21 mouse cellular contexts compared by ENCODE assay signal in genomic region chr11:87299066-87299465, GRCm38 (mm10). TPM values are rescaled to one million over a fixed set of nuclear protein-coding genes. Genes with fewer than 3 reads are reported as not detected.
DNase-seq lines count a peak whose midpoint lies in the region; ATAC-seq and TF ChIP-seq lines count a peak whose summit lies in the region.
"Had no signal": no experiment of that assay in that cellular context is flagged by ENCODE, and none has a peak within 500 bp of the region (broad histone marks: within the 10 kb centered on the region; RNA-seq: fewer than 3 reads in every experiment).

No protein-coding gene starts in this region.

- ATAC-seq in frontal cortex, adult (ENCODE audit: low TSS enrichment), result peak; percentile 54; the same call in 1 of the 2 replicates
- no peak for ATAC-seq in intestine, embryonic 15.5 days
- no peak for ATAC-seq in intestine, postnatal 0 days
- ATAC-seq in heart, embryonic 15.5 days (replicated peaks; ENCODE audit: insufficient number of reproducible peaks, insufficient read depth, low FRiP score, low read depth), result 0 out of 2 replicates have a peak, but pooled peaks have one; percentile 50
- ATAC-seq in stomach, postnatal 0 days (ENCODE audit: low FRiP score, low TSS enrichment), result no peak
- ATAC-seq in hindbrain, embryonic 11.5 days (ENCODE audit: low FRiP score), result no peak
- ATAC-seq in forebrain, embryonic 11.5 days (replicated peaks; ENCODE audit: low FRiP score), result no peak
- ATAC-seq: forebrain, embryonic 16.5 days; midbrain, embryonic 16.5 days; Patski had no signal

- no peaks in the 10 kb centered on the region for H3K36me3 ChIP-seq in intestine, embryonic 15.5 days
- H3K36me3 ChIP-seq in intestine, postnatal 0 days (ENCODE audit: control insufficient read depth, insufficient read depth), result no peaks in the 10 kb centered on the region
- H3K36me3 ChIP-seq in heart, embryonic 15.5 days, result no peaks in the 10 kb centered on the region
- H3K36me3 ChIP-seq in stomach, postnatal 0 days (ENCODE audit: control insufficient read depth, insufficient read depth, low read length), result no peaks in the 10 kb centered on the region
- H3K36me3 ChIP-seq in hindbrain, embryonic 11.5 days (ENCODE audit: control insufficient read depth, insufficient read depth, low read length), result no peaks in the 10 kb centered on the region
- H3K36me3 ChIP-seq in forebrain, embryonic 11.5 days (ENCODE audit: control insufficient read depth, insufficient read depth, low read length), result no peaks in the 10 kb centered on the region
- H3K36me3 ChIP-seq: embryonic facial prominence, embryonic 13.5 days; neural tube, embryonic 15.5 days; stomach, embryonic 15.5 days had no signal

- no peak overlapping the region for H3K4me2 ChIP-seq in intestine, embryonic 15.5 days (replicated peaks)
- H3K4me2 ChIP-seq in intestine, postnatal 0 days (replicated peaks; ENCODE audit: low read depth), result no peak overlapping the region
- H3K4me2 ChIP-seq in heart, embryonic 15.5 days, result peak overlapping the region; percentile 30
- H3K4me2 ChIP-seq in stomach, postnatal 0 days (replicated peaks; ENCODE audit: low read depth), result no peak overlapping the region; the same call in 1 of the 2 replicates
- no peak overlapping the region for H3K4me2 ChIP-seq in hindbrain, embryonic 11.5 days (replicated peaks; ENCODE audit: low read depth, low read length)
- H3K4me2 ChIP-seq in forebrain, embryonic 11.5 days (ENCODE audit: low read depth, low read length, severe bottlenecking), result no peak overlapping the region
- H3K4me2 ChIP-seq: embryonic facial prominence, embryonic 13.5 days; hindbrain, embryonic 14.5 days; neural tube, embryonic 15.5 days; stomach, embryonic 15.5 days had no signal

- 54% methylated on average over 5 of the region's 5 CpGs for WGBS in intestine, embryonic 15.5 days
- 65% methylated on average over 5 of the region's 5 CpGs for WGBS in intestine, postnatal 0 days
- 37% methylated on average over 5 of the region's 5 CpGs for WGBS in heart, embryonic 15.5 days
- WGBS in stomach, postnatal 0 days, result 41% methylated on average over 5 of the region's 5 CpGs
- WGBS in hindbrain, embryonic 11.5 days, result 83% methylated on average over 5 of the region's 5 CpGs
- 81% methylated on average over 5 of the region's 5 CpGs for WGBS in forebrain, embryonic 11.5 days

- H3K4me1 ChIP-seq in intestine, embryonic 15.5 days (replicated peaks), result peaks cover 3% of the 10 kb centered on the region; the same call in 1 of the 2 replicates
- H3K4me1 ChIP-seq in intestine, postnatal 0 days (replicated peaks; ENCODE audit: control insufficient read depth, insufficient read depth, low read length), result peaks cover 5% of the 10 kb centered on the region; the same call in 1 of the 2 replicates
- peaks cover 19% of the 10 kb centered on the region for H3K4me1 ChIP-seq in heart, embryonic 15.5 days (replicated peaks)
- no peaks in the 10 kb centered on the region for H3K4me1 ChIP-seq in stomach, postnatal 0 days (replicated peaks; ENCODE audit: control insufficient read depth, insufficient read depth)
- H3K4me1 ChIP-seq in hindbrain, embryonic 11.5 days (replicated peaks; ENCODE audit: control insufficient read depth, insufficient read depth, low read length), result no peaks in the 10 kb centered on the region
- H3K4me1 ChIP-seq in forebrain, embryonic 11.5 days (replicated peaks; ENCODE audit: control insufficient read depth, insufficient read depth, low read length), result no peaks in the 10 kb centered on the region
- H3K4me1 ChIP-seq: embryonic facial prominence, embryonic 13.5 days had no signal

- H3K27me3 ChIP-seq in intestine, embryonic 15.5 days (replicated peaks), result no peaks in the 10 kb centered on the region
- H3K27me3 ChIP-seq in intestine, postnatal 0 days (replicated peaks; ENCODE audit: control insufficient read depth, insufficient read depth, low read length), result no peaks in the 10 kb centered on the region
- no peaks in the 10 kb centered on the region for H3K27me3 ChIP-seq in heart, embryonic 15.5 days
- no peaks in the 10 kb centered on the region for H3K27me3 ChIP-seq in stomach, postnatal 0 days (ENCODE audit: control insufficient read depth, insufficient read depth, low read length)
- no peaks in the 10 kb centered on the region for H3K27me3 ChIP-seq in hindbrain, embryonic 11.5 days (ENCODE audit: control insufficient read depth, insufficient read depth, low read length)
- H3K27me3 ChIP-seq in forebrain, embryonic 11.5 days (ENCODE audit: control insufficient read depth, insufficient read depth, low read length), result no peaks in the 10 kb centered on the region
- H3K27me3 ChIP-seq: embryonic facial prominence, embryonic 13.5 days; neural tube, embryonic 15.5 days; stomach, embryonic 15.5 days had no signal

- no peak overlapping the region for H3K9ac ChIP-seq in intestine, embryonic 15.5 days
- no peak overlapping the region for H3K9ac ChIP-seq in intestine, postnatal 0 days (ENCODE audit: low read depth, low read length)
- no peak overlapping the region for H3K9ac ChIP-seq in heart, embryonic 15.5 days
- no peak overlapping the region for H3K9ac ChIP-seq in stomach, postnatal 0 days (ENCODE audit: low read length)
- no peak overlapping the region for H3K9ac ChIP-seq in hindbrain, embryonic 11.5 days (ENCODE audit: low read depth, low read length)
- no peak overlapping the region for H3K9ac ChIP-seq in forebrain, embryonic 11.5 days (ENCODE audit: low read length)
- H3K9ac ChIP-seq: embryonic facial prominence, embryonic 13.5 days; hindbrain, embryonic 14.5 days; neural tube, embryonic 15.5 days; stomach, embryonic 15.5 days had no signal

- 0 out of 2 replicates have a peak overlapping the region, but pooled peaks have one; percentile 37 for H3K27ac ChIP-seq in intestine, embryonic 15.5 days
- H3K27ac ChIP-seq in intestine, postnatal 0 days (ENCODE audit: low read depth, low read length), result no peak overlapping the region
- H3K27ac ChIP-seq in heart, embryonic 15.5 days, result peak overlapping the region; percentile 84
- H3K27ac ChIP-seq in stomach, postnatal 0 days (replicated peaks), result peak overlapping the region; percentile 41; the same call in 1 of the 2 replicates
- no peak overlapping the region for H3K27ac ChIP-seq in hindbrain, embryonic 11.5 days (ENCODE audit: low read depth, low read length)
- H3K27ac ChIP-seq in forebrain, embryonic 11.5 days (ENCODE audit: low read depth, low read length), result no peak overlapping the region
- H3K27ac ChIP-seq: embryonic facial prominence, embryonic 13.5 days; hindbrain, embryonic 14.5 days; neural tube, embryonic 15.5 days; stomach, embryonic 15.5 days had no signal

- no peak for DNase-seq in frontal cortex, adult 2 months (ENCODE audit: extremely low spot score in 1 of 2, low spot score in 1 of 2)
- DNase-seq in stomach, postnatal 0 days (ENCODE audit: low spot score), result no peak
- DNase-seq in hindbrain, embryonic 11.5 days (ENCODE audit: low spot score), result no peak
- no peak for DNase-seq in forebrain, embryonic 11.5 days (ENCODE audit: low spot score)
- DNase-seq: adrenal gland, adult 8-10 months; cerebellum, adult 9-11 months; layer of hippocampus, postnatal 36 days; liver; lung, postnatal 10 days; right cerebral cortex, postnatal 14 days had no signal

- TF ChIP-seq CTCF in intestine, postnatal 0 days (IDR thresholded peaks at IDR 0.05; ENCODE audit: low read depth), result no peak
- no peak for TF ChIP-seq CTCF in stomach, postnatal 0 days (IDR thresholded peaks at IDR 0.05; ENCODE audit: low read depth)

- TF ChIP-seq EP300 in stomach, postnatal 0 days (optimal IDR thresholded peaks at IDR 0.05), result no peak

- H3K9me3 ChIP-seq in intestine, embryonic 15.5 days, result no peaks in the 10 kb centered on the region
- H3K9me3 ChIP-seq in intestine, postnatal 0 days (ENCODE audit: control insufficient read depth), result no peaks in the 10 kb centered on the region
- H3K9me3 ChIP-seq in heart, embryonic 15.5 days (replicated peaks), result no peaks in the 10 kb centered on the region
- no peaks in the 10 kb centered on the region for H3K9me3 ChIP-seq in stomach, postnatal 0 days (ENCODE audit: control insufficient read depth, low read length)
- no peaks in the 10 kb centered on the region for H3K9me3 ChIP-seq in hindbrain, embryonic 11.5 days (ENCODE audit: control insufficient read depth, low read length)
- no peaks in the 10 kb centered on the region for H3K9me3 ChIP-seq in forebrain, embryonic 11.5 days (ENCODE audit: control insufficient read depth, low read length)
- H3K9me3 ChIP-seq: embryonic facial prominence, embryonic 13.5 days; neural tube, embryonic 15.5 days; stomach, embryonic 15.5 days had no signal

- no peak overlapping the region for H3K4me3 ChIP-seq in intestine, embryonic 15.5 days (replicated peaks)
- no peak overlapping the region for H3K4me3 ChIP-seq in intestine, postnatal 0 days (ENCODE audit: low read depth, low read length)
- no peak overlapping the region for H3K4me3 ChIP-seq in heart, embryonic 15.5 days
- no peak overlapping the region for H3K4me3 ChIP-seq in stomach, postnatal 0 days (ENCODE audit: low read depth, low read length)
- H3K4me3 ChIP-seq in hindbrain, embryonic 11.5 days (ENCODE audit: low read depth, low read length), result no peak overlapping the region
- no peak overlapping the region for H3K4me3 ChIP-seq in forebrain, embryonic 11.5 days (ENCODE audit: low read depth, low read length)
- H3K4me3 ChIP-seq: embryonic facial prominence, embryonic 13.5 days; neural tube, embryonic 15.5 days; stomach, embryonic 15.5 days had no signal

RNA-seq across cellular contexts. Expression of gene Ppm1e, which starts 59.8 kb away (rescaled TPM):
- 131 and 144 TPM in 2 replicates for polyA plus RNA-seq in frontal cortex, adult 2 months (2012; rRNA removed)
- 1.9 and 2.7 TPM in 2 replicates for polyA plus RNA-seq in intestine, embryonic 15.5 days (2015; fragmentation: Nextera tagmentation; extraction: Ambion mirVana)
- 1.4 and 1.7 TPM in 2 replicates for polyA plus RNA-seq in intestine, postnatal 0 days (2015; fragmentation: Nextera tagmentation; extraction: Ambion mirVana)
- polyA plus RNA-seq in heart, embryonic 15.5 days (2015; fragmentation: Nextera tagmentation; extraction: Ambion mirVana), result 5.3 and 6.2 TPM in 2 replicates
- 0.84 and 1.1 TPM in 2 replicates for polyA plus RNA-seq in stomach, postnatal 0 days (2015; fragmentation: Nextera tagmentation; extraction: Ambion mirVana)
- 15.1 and 15.7 TPM in 2 replicates for polyA plus RNA-seq in hindbrain, embryonic 11.5 days (2014; fragmentation: Nextera tagmentation; extraction: Ambion mirVana)
- polyA plus RNA-seq in forebrain, embryonic 11.5 days (2014; fragmentation: Nextera tagmentation; extraction: Ambion mirVana), result 13.4 TPM in 2 replicates

Comparison
In these comparisons a context has a peak if more than half of its experiments do, and no peak if none do; other contexts are left out.
1. H3K27ac ChIP-seq: peak in intestine, embryonic 15.5 days (single experiment), heart, embryonic 15.5 days (single experiment) and stomach, postnatal 0 days (single experiment); none in intestine, postnatal 0 days (single experiment), hindbrain, embryonic 11.5 days (single experiment) and forebrain, embryonic 11.5 days (single experiment).
2. ATAC-seq: peak in frontal cortex, adult (single experiment) and heart, embryonic 15.5 days (single experiment); none in intestine, embryonic 15.5 days (single experiment), intestine, postnatal 0 days (single experiment), stomach, postnatal 0 days (single experiment), hindbrain, embryonic 11.5 days (single experiment) and forebrain, embryonic 11.5 days (single experiment).